Mouse (Mus musculus): ENCODE results near the gene Pqlc3. TPM values are rescaled to one million over a fixed set of nuclear protein-coding genes. Genes with fewer than 3 reads are reported as not detected.

The Pqlc3 gene
- polyA plus RNA-seq, 1 experiment from 2014 or later: 1.4 TPM

GRCm38 (mm10) chr12:16999146-16999545, 1.1 kb downstream of the Pqlc3 start:
- H3K27ac ChIP-seq (replicated peaks): no peak overlapping the region
- WGBS: 8% methylated on average over 10 of the region's 10 CpGs

GRCm38 (mm10) chr12:16996886-16997462, 3.2 kb downstream of the Pqlc3 start:
- Histone ChIP-seq H3K9ac (no peak overlapping the region), H3K9me3 (no peaks in the 10 kb centered on the region), H3K36me3 (no peaks in the 10 kb centered on the region), H3K4me1 (replicated peaks) (peaks cover 18% of the 10 kb centered on the region), H3K27ac (replicated peaks) (no peak overlapping the region), H3K27me3 (peaks cover 51% of the 10 kb centered on the region), H3K4me2 (no peak overlapping the region), H3K4me3 (no peak overlapping the region)
- WGBS: 88% methylated on average over 5 of the region's 5 CpGs
- no peak for ATAC-seq (ENCODE audit: low read depth)

More at GRCm38 (mm10) chr12:16999146-16999545, 1.1 kb downstream of the Pqlc3 start:
- peak overlapping the region; percentile 81 for H3K4me2 ChIP-seq
- no peak overlapping the region for H3K9ac ChIP-seq
- H3K27me3 ChIP-seq: peaks cover 53% of the 10 kb centered on the region
- no peak for ATAC-seq (ENCODE audit: low read depth)
- H3K4me3 ChIP-seq: peak overlapping the region; percentile 46
- no peaks in the 10 kb centered on the region for H3K36me3 ChIP-seq
- peaks cover 18% of the 10 kb centered on the region for H3K4me1 ChIP-seq (replicated peaks)
- H3K9me3 ChIP-seq: no peaks in the 10 kb centered on the region

GRCm38 (mm10) chr12:16996281-16996680, 3.9 kb downstream of the Pqlc3 start:
- Histone ChIP-seq H3K36me3 (no peaks in the 10 kb centered on the region), H3K9me3 (no peaks in the 10 kb centered on the region), H3K4me1 (replicated peaks) (peaks cover 18% of the 10 kb centered on the region), H3K4me3 (no peak overlapping the region), H3K9ac (no peak overlapping the region), H3K4me2 (no peak overlapping the region), H3K27me3 (peaks cover 44% of the 10 kb centered on the region), H3K27ac (replicated peaks) (no peak overlapping the region)
- WGBS: 87% methylated on average over 5 of the region's 5 CpGs
- ATAC-seq (ENCODE audit: low read depth): no peak

GRCm38 (mm10) chr12:16994291-16994690, 5.9 kb downstream of the Pqlc3 start:
- Histone ChIP-seq H3K4me3 (no peak overlapping the region), H3K27me3 (peaks cover 25% of the 10 kb centered on the region), H3K4me2 (no peak overlapping the region), H3K27ac (replicated peaks) (no peak overlapping the region), H3K36me3 (0 out of 2 replicates have a peak, but pooled peaks cover 7% of the 10 kb centered on the region), H3K4me1 (replicated peaks) (peaks cover 8% of the 10 kb centered on the region), H3K9me3 (no peaks in the 10 kb centered on the region), H3K9ac (no peak overlapping the region)
- no peak for ATAC-seq (ENCODE audit: low read depth)
- 84% methylated on average over 2 of the region's 2 CpGs for WGBS

- 88% methylated on average over 2 of the region's 2 CpGs for WGBS
- H3K9me3 ChIP-seq: no peaks in the 10 kb centered on the region
- no peak for ATAC-seq (ENCODE audit: low read depth)
- H3K4me2 ChIP-seq: no peak overlapping the region
- no peak overlapping the region for H3K4me3 ChIP-seq
- H3K4me1 ChIP-seq (replicated peaks): no peaks in the 10 kb centered on the region
- peaks cover 6% of the 10 kb centered on the region for H3K27me3 ChIP-seq
- 0 out of 2 replicates have a peak, but pooled peaks cover 10% of the 10 kb centered on the region for H3K36me3 ChIP-seq
- no peak overlapping the region for H3K9ac ChIP-seq
- H3K27ac ChIP-seq (replicated peaks): no peak overlapping the region
Measured at GRCm38 (mm10) chr12:16992355-16992754, 7.9 kb downstream of the Pqlc3 start.

- Histone ChIP-seq H3K27ac (replicated peaks) (no peak overlapping the region), H3K4me3 (no peak overlapping the region), H3K4me1 (replicated peaks) (no peaks in the 10 kb centered on the region), H3K9me3 (no peaks in the 10 kb centered on the region), H3K9ac (no peak overlapping the region), H3K36me3 (0 out of 2 replicates have a peak, but pooled peaks cover 16% of the 10 kb centered on the region), H3K27me3 (no peaks in the 10 kb centered on the region), H3K4me2 (no peak overlapping the region)
- ATAC-seq (ENCODE audit: low read depth): no peak
- WGBS: 86% methylated on average over 2 of the region's 2 CpGs
Measured at GRCm38 (mm10) chr12:16991376-16991775, 8.8 kb downstream of the Pqlc3 start.

- H3K4me1 ChIP-seq (replicated peaks): no peaks in the 10 kb centered on the region
- no peak for ATAC-seq (ENCODE audit: low read depth)
- H3K27me3 ChIP-seq: no peaks in the 10 kb centered on the region
- no peak overlapping the region for H3K9ac ChIP-seq
- no peak overlapping the region for H3K27ac ChIP-seq (replicated peaks)
- WGBS: 97% methylated on average over 1 of the region's 1 CpGs
- peaks cover 27% of the 10 kb centered on the region for H3K36me3 ChIP-seq
- no peaks in the 10 kb centered on the region for H3K9me3 ChIP-seq
- H3K4me2 ChIP-seq: no peak overlapping the region
- H3K4me3 ChIP-seq: no peak overlapping the region
Measured at GRCm38 (mm10) chr12:16985778-16986177, 14.4 kb downstream of the Pqlc3 start.

GRCm38 (mm10) chr12:16977120-16977519, 23.1 kb downstream of the Pqlc3 start:
- Histone ChIP-seq H3K4me1 (replicated peaks) (no peaks in the 10 kb centered on the region), H3K4me3 (no peak overlapping the region), H3K9me3 (no peaks in the 10 kb centered on the region), H3K4me2 (no peak overlapping the region), H3K9ac (no peak overlapping the region), H3K27ac (replicated peaks) (no peak overlapping the region), H3K27me3 (no peaks in the 10 kb centered on the region), H3K36me3 (peaks cover 76% of the 10 kb centered on the region)
- no peak for ATAC-seq (ENCODE audit: low read depth)

- 92% methylated on average over 2 of the region's 2 CpGs for WGBS
- H3K9ac ChIP-seq: no peak overlapping the region
- no peak overlapping the region for H3K4me3 ChIP-seq
- peaks cover 48% of the 10 kb centered on the region for H3K36me3 ChIP-seq
- ATAC-seq (ENCODE audit: low read depth): no peak
- no peaks in the 10 kb centered on the region for H3K27me3 ChIP-seq
- H3K9me3 ChIP-seq: no peaks in the 10 kb centered on the region
- H3K27ac ChIP-seq (replicated peaks): no peak overlapping the region
- H3K4me1 ChIP-seq (replicated peaks): no peaks in the 10 kb centered on the region
- H3K4me2 ChIP-seq: no peak overlapping the region
Measured at GRCm38 (mm10) chr12:16966811-16967210, 33.4 kb downstream of the Pqlc3 start.

- WGBS: 64% methylated on average over 2 of the region's 2 CpGs
- ATAC-seq (ENCODE audit: low read depth): no peak
Measured at GRCm38 (mm10) chr12:16963354-16963753, 36.9 kb downstream of the Pqlc3 start.

GRCm38 (mm10) chr12:16958851-16959250, 41.4 kb downstream of the Pqlc3 start:
- no peak for ATAC-seq (ENCODE audit: low read depth)
- H3K27ac ChIP-seq (replicated peaks): no peak overlapping the region
- H3K4me2 ChIP-seq: no peak overlapping the region
- WGBS: 66% methylated on average over 1 of the region's 1 CpGs
- H3K27me3 ChIP-seq: no peaks in the 10 kb centered on the region
- H3K4me1 ChIP-seq (replicated peaks): no peaks in the 10 kb centered on the region
- no peak overlapping the region for H3K9ac ChIP-seq
- H3K4me3 ChIP-seq: no peak overlapping the region
- H3K9me3 ChIP-seq: no peaks in the 10 kb centered on the region
- peaks cover 46% of the 10 kb centered on the region for H3K36me3 ChIP-seq

More at GRCm38 (mm10) chr12:16963354-16963753, 36.9 kb downstream of the Pqlc3 start:
- Histone ChIP-seq H3K4me2 (no peak overlapping the region), H3K4me3 (no peak overlapping the region), H3K36me3 (peaks cover 49% of the 10 kb centered on the region), H3K9ac (no peak overlapping the region), H3K27me3 (no peaks in the 10 kb centered on the region), H3K4me1 (replicated peaks) (no peaks in the 10 kb centered on the region), H3K27ac (replicated peaks) (no peak overlapping the region), H3K9me3 (no peaks in the 10 kb centered on the region)

- 92% methylated on average over 6 of the region's 6 CpGs for WGBS
- Histone ChIP-seq H3K27ac (replicated peaks) (no peak overlapping the region), H3K27me3 (no peaks in the 10 kb centered on the region), H3K36me3 (peaks cover 26% of the 10 kb centered on the region), H3K4me3 (no peak overlapping the region), H3K9ac (no peak overlapping the region), H3K4me1 (replicated peaks) (no peaks in the 10 kb centered on the region), H3K4me2 (no peak overlapping the region), H3K9me3 (no peaks in the 10 kb centered on the region)
- ATAC-seq (ENCODE audit: low read depth): no peak
Measured at GRCm38 (mm10) chr12:16948239-16948638, 52.0 kb downstream of the Pqlc3 start.

- peaks cover 16% of the 10 kb centered on the region for H3K36me3 ChIP-seq
- H3K27me3 ChIP-seq: no peaks in the 10 kb centered on the region
- no peak overlapping the region for H3K4me2 ChIP-seq
- H3K4me1 ChIP-seq (replicated peaks): no peaks in the 10 kb centered on the region
- no peaks in the 10 kb centered on the region for H3K9me3 ChIP-seq
- no peak for ATAC-seq (ENCODE audit: low read depth)
- 87% methylated on average over 3 of the region's 3 CpGs for WGBS
- no peak overlapping the region for H3K4me3 ChIP-seq
- H3K27ac ChIP-seq (replicated peaks): no peak overlapping the region
- H3K9ac ChIP-seq: no peak overlapping the region
Measured at GRCm38 (mm10) chr12:16941976-16942375, 58.2 kb downstream of the Pqlc3 start.

Data from neural tube, embryonic 13.5 days (tissue).